Mouse (Mus musculus) skeletal muscle tissue, adult 2 months (tissue): ENCODE measurements around the gene Gprc6a.

Experiments
- DNase-seq: peaks from one replicate; pipeline ENCODE4 v3.0.0-alpha.2; 2012; ENCODE audit warnings: low read depth, low spot score

Gprc6a gene

DNA sequence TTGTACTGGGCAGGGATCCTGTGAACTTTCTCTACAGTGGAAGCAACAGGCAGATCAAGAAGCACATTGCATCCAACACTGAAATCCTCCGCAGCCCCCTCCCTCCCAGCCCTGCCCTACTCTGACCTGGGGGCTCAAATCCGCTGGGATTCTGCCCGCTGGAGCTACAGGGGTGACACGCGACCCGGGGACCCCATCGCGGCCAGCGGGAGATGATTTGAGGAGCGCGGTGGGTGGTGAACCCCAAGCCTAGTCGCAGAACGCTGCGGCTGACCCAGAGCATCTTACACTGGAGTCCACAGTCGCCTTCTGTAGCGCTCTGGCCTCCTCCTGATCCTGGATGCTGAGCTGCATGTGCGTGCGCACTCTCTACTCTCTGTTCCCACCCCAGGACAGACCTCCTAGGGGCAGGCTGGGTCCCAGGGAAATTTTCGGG is 41.1 kb downstream of the Gprc6a start, which contains the start of gene Fam162b:
TSS of gene Fam162b (minus strand) at position 379 of the 436 bp plus-strand sequence.
- no peak for DNase-seq

DNA sequence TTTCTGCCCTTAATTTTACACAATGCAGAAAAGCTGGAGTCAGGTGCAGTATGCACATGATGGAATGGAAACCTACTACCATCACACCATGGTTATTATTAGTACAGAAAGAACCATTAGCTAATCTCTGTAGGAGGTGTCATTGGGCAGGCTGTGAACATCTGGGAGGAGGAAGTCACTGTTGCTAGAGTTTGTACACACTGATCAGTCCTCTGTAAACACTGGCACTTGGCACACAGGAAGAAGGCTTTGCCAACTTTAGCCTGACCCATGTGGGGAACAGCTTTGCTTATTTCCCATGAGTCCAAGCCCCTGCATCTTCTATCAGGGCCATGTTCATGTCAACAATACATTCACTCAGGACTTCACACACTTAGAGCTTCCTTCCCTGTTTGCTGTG is 46.3 kb downstream of the Gprc6a start:
- DNase-seq: no peak

DNA sequence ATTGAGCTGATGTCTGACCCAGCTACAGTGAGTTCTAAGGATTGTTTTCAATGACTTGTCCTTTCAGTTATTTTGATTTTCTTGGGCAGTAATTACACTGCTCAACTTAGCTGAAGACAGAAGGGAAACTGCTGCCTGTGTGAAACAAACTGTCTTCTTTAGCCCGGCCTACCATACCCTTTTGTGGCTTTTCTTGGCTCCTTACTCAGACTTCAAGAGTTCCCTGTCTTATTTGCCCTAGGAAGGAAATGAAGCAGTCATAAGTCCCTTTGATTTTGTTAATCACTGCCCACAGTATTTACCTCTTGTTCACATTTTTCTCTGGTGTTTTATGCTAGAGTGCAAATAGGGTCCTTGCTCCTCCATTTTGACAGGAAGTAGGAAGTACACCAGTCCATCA is 46.9 kb downstream of the Gprc6a start:
- no peak for DNase-seq

DNA sequence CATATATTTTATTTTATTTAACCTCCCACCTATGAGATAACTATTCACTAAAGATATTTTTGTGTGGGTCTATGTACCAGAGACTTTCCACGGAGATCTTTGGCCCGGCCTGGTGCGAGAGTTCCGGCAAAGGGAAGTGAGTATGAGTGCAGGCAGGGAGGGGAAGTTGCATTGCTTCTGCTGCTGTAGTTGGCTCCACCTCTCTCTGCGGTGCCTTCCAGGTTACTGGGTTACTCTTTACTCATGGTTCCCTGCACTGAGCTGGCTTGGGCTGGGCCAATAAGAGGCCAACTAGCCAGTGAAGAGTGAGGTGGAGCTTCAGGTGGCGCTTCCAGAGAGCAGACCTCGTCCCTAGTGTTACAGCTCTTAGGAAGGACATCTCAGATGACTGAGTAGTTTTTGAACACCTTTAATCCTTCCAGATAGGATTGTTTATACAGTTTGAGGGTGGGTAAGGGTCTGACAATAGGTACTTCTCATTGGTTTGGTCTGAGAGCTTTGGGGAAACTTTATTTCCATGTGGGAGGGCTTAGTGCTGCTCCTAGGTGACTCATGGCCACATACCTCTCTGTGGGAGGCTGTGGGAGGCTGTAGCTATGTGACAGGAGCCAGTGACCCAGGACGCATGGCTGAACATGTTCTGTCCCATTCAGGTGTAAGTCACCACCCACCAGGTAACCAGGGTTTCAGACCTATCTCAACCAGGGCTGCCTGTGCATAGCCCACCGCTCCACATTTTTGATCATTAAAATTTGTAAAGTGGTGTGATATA is 59.9 kb downstream of the Gprc6a start:
- DNase-seq: no peak
